Mouse (Mus musculus): ENCODE measurements around the gene Rp9. TPM values are rescaled to one million over a fixed set of nuclear protein-coding genes. Genes with fewer than 3 reads are reported as not detected.

The Rp9 gene
- polyA plus RNA-seq, 1 experiment from 2014 or later: 66.2 TPM

DNA sequence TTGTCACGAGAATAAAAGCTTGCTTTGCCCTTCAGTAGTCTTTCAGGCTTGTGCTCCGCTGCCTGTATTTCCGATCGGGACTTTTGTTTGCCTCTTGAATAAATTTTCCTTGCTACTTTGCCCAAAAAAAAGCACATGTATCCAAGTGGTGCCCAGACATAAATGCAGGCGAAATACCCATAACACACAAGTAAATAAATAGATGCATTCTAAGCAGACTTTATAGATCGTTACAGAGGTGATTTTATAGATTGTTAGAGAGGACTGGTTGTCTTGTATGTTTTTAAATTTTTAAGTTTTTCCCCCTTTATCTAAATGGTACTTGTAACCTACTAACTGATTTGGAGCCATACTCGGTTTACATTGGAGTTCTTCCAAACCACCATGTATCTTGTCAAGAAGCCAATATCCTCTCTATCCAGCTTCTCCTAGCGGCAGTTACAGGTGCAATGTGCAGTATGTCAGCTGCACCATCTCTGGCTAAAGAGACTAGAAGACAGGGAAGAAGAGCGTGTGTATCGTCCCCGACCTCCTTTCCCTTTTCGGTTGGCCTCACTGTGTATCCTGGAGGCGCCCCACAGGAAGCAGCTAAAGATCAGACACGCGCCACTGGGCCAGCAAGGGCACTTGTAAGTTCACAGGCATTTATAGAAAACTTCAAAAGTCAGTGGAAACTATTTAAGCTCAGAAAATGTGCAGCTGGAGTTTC, 39.9 kb downstream of the Rp9 start:
- Histone ChIP-seq H3K4me3 (no peak overlapping the region), H3K27ac (no peak overlapping the region; the same call in 1 of the 2 replicates), H3K36me3 (ENCODE audit: poor library complexity, severe bottlenecking) (no peaks in the 10 kb centered on the region; the same call in 1 of the 2 replicates), H3K4me1 (peaks cover 12% of the 10 kb centered on the region), H3K27me3 (no peaks in the 10 kb centered on the region), H3K4me2 (no peak overlapping the region), H3K9ac (no peak overlapping the region), H3K9me3 (replicated peaks) (no peaks in the 10 kb centered on the region)
- WGBS: 40% methylated on average over 15 of the region's 15 CpGs
- no peak for ATAC-seq

DNA sequence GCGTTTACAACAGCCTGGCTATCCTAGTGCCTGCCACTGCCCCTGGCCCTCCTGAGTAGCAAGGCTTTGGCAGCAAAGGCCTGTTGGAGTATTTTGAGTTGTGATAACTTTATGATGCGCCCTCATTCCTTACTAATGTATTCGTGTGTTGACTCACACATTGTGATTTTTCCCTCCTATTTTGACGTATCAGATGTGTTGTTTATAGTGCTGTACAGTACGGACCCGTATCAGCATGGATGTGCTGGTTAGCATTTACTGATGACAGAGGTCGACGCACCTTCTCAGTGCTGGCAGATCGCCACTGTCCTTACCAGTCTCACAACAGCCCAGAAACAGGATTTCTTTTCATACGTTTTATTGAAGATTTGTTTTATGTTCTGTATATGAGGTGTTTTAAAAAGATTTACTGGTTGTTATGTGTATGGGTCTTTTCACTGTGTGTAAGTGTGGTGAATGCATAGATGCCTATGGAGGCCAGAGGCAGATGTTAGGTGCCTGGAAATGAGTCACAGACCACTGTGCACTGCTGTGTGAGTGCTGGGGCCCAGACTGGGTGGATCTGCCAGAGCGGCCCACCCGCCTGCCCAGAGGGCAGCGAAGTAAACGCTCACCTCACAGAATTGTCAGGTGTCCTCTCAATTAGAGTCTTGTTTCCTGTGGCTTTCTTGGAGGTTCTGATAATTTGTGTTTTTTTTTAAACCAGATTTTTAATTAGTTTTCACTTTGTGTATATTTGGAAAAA, 40.7 kb downstream of the Rp9 start:
- Histone ChIP-seq H3K27ac (no peak overlapping the region), H3K9me3 (replicated peaks) (no peaks in the 10 kb centered on the region), H3K4me3 (no peak overlapping the region), H3K9ac (no peak overlapping the region), H3K27me3 (no peaks in the 10 kb centered on the region), H3K4me2 (no peak overlapping the region), H3K36me3 (ENCODE audit: poor library complexity, severe bottlenecking) (no peaks in the 10 kb centered on the region; the same call in 1 of the 2 replicates), H3K4me1 (peaks cover 12% of the 10 kb centered on the region)
- WGBS: 84% methylated on average over 14 of the region's 14 CpGs
- no peak for ATAC-seq

DNA sequence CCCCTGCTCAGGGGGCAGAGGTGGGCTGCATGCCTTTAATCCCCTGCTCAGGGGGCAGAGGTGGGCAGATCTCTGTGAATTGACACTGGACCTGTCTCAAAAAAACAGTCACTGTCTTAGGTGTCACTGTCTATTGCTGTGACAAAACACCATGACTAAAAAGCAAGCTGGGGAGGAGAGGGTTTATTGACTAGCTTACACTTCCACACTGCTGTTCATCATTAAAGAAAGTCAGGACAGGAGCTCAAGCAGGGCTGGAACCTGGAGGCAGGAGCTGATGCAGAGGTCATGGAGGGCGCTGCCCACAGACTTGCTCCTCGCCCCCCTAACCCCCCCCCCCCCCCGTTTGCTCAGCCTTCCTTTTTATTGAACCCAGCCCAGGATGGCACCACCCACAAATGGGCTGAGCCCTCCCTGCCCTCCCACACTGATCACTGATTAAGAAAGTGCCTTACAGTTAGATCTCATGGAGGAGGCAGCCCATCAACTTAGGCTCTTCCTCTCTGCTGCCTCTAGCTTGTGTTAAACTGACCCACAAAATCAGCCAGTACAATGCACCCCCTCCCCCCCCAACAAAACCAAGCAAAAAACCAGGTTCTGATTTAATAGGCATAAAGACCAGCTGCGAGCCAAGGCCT, 41.4 kb downstream of the Rp9 start:
- no peak overlapping the region for H3K27ac ChIP-seq
- no peak for ATAC-seq
- H3K4me2 ChIP-seq: no peak overlapping the region
- no peak overlapping the region for H3K9ac ChIP-seq
- H3K4me1 ChIP-seq: peaks cover 12% of the 10 kb centered on the region
- 47% methylated on average over 3 of the region's 4 CpGs for WGBS
- H3K36me3 ChIP-seq (ENCODE audit: poor library complexity, severe bottlenecking): no peaks in the 10 kb centered on the region; the same call in 1 of the 2 replicates
- no peaks in the 10 kb centered on the region for H3K27me3 ChIP-seq
- H3K9me3 ChIP-seq (replicated peaks): no peaks in the 10 kb centered on the region
- H3K4me3 ChIP-seq: no peak overlapping the region

DNA sequence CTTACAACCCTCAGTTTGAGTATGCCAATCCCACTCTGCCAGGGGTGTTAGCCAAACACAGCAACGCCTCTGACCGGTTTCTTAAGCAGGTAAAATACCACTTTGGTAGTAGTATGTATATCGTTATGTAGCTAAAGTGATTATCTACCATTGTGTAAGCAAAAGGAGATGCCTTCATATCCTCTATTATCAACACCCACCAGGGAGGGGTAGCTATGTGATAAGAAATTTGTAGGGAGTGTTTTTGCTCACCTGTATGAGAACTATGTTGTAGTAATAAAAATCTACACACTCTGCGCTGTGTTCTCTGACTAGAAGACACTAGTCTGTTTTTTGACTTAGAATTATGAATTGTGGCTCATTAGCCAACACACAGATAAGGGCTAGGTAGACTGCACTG, 44.8 kb downstream of the Rp9 start:
- Histone ChIP-seq H3K4me3 (no peak overlapping the region), H3K36me3 (ENCODE audit: poor library complexity, severe bottlenecking) (no peaks in the 10 kb centered on the region), H3K4me1 (peaks cover 7% of the 10 kb centered on the region), H3K9ac (no peak overlapping the region), H3K4me2 (no peak overlapping the region), H3K27me3 (no peaks in the 10 kb centered on the region), H3K9me3 (replicated peaks) (no peaks in the 10 kb centered on the region), H3K27ac (no peak overlapping the region)
- 94% methylated on average over 4 of the region's 4 CpGs for WGBS
- no peak for ATAC-seq

DNA sequence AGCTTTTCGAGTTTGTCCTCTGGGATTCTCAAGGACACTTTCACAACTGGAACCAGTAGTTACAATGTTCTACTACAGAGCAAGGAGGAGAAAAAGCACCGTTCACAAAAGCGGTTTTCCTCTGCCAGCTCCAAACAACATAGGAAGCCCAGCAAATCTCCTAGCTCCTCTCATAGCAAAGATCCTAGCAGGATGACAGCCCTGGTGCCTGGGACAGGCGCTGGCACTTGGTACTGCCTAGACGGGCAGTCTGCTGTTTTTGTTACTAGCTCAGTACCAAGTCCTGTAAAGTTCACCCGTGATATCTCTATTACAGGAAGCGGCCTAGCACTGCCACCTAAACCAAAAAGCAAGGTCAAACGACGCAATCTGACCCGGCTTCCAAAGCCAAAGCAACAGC, 45.3 kb downstream of the Rp9 start:
- Histone ChIP-seq H3K27me3 (no peaks in the 10 kb centered on the region), H3K4me1 (0 out of 2 replicates have a peak, but pooled peaks cover 3% of the 10 kb centered on the region), H3K27ac (no peak overlapping the region), H3K4me2 (no peak overlapping the region), H3K9me3 (replicated peaks) (no peaks in the 10 kb centered on the region), H3K9ac (no peak overlapping the region), H3K4me3 (no peak overlapping the region), H3K36me3 (ENCODE audit: poor library complexity, severe bottlenecking) (no peaks in the 10 kb centered on the region)
- WGBS: 87% methylated on average over 10 of the region's 10 CpGs
- no peak for ATAC-seq

DNA sequence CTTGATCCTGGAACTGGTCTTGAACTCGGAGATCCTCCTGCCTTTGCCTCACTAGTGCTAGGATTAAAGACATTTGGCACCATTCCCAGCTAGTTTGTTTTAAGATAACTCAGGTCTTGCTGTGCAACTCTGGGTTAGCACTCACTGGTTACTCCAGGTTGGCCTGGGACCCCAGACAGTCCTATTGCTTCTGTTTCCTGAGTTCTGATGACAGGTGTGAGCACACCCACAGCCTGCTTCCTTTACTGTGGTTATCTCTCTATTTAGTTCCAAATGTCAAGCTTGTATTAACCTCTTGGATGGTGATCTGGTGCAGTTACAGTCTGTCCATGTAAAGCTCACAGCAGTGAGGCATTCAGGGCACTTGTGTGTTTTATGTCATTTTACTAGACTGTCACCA, 46.0 kb downstream of the Rp9 start:
- 71% methylated on average over 1 of the region's 1 CpGs for WGBS
- no peaks in the 10 kb centered on the region for H3K9me3 ChIP-seq (replicated peaks)
- no peaks in the 10 kb centered on the region for H3K27me3 ChIP-seq
- H3K27ac ChIP-seq: no peak overlapping the region
- H3K4me1 ChIP-seq: no peaks in the 10 kb centered on the region
- no peak overlapping the region for H3K9ac ChIP-seq
- H3K36me3 ChIP-seq (ENCODE audit: poor library complexity, severe bottlenecking): no peaks in the 10 kb centered on the region
- no peak for ATAC-seq
- H3K4me2 ChIP-seq: no peak overlapping the region
- H3K4me3 ChIP-seq: no peak overlapping the region

DNA sequence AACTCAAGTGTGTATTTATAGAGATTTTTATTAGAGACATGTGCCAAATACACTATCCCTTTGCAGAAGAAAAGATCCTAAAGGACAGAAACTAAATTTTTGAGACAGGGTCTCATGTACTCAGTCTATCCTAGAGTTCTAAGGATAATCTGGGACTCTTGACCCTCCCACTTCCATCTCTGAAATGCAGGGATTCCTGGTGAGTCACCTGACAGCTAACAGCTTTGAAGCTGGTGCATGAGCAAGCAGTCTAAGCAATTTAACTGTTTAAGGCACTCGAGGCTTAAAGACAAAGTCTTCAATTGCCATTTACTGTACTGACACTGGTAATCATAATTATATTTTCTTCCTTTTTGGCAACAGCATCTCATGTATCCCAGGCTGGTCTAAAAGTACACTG, 47.0 kb downstream of the Rp9 start:
- no peak for ATAC-seq
- Histone ChIP-seq H3K9ac (no peak overlapping the region), H3K4me2 (no peak overlapping the region), H3K27me3 (no peaks in the 10 kb centered on the region), H3K36me3 (ENCODE audit: poor library complexity, severe bottlenecking) (no peaks in the 10 kb centered on the region), H3K4me1 (no peaks in the 10 kb centered on the region), H3K9me3 (replicated peaks) (no peaks in the 10 kb centered on the region), H3K27ac (no peak overlapping the region), H3K4me3 (no peak overlapping the region)
- 71% methylated on average over 1 of the region's 1 CpGs for WGBS

DNA sequence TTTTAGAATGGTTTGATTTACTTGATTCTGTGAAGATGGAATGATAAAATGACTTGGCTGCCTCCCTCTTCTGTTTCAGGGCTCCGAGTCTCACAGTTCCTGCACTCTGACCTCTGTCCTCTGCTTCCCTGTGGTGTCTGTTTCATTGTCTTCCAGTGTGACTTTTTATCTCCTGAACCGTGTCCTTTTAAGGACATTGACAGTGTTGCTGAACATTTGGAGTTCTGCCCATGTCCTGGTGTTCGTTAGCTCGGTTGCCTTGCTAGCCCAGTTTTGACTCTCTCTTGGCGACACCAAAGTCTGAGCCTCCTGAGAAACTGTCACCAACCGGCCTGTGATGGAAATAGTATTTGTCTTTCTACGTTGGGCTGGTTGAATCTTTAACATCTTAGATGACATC, 49.1 kb downstream of the Rp9 start:
- WGBS: 36% methylated on average over 7 of the region's 7 CpGs
- Histone ChIP-seq H3K4me1 (no peaks in the 10 kb centered on the region), H3K27me3 (no peaks in the 10 kb centered on the region), H3K4me2 (no peak overlapping the region), H3K9me3 (replicated peaks) (no peaks in the 10 kb centered on the region), H3K36me3 (ENCODE audit: poor library complexity, severe bottlenecking) (no peaks in the 10 kb centered on the region), H3K9ac (no peak overlapping the region), H3K4me3 (no peak overlapping the region), H3K27ac (no peak overlapping the region)
- ATAC-seq: no peak

DNA sequence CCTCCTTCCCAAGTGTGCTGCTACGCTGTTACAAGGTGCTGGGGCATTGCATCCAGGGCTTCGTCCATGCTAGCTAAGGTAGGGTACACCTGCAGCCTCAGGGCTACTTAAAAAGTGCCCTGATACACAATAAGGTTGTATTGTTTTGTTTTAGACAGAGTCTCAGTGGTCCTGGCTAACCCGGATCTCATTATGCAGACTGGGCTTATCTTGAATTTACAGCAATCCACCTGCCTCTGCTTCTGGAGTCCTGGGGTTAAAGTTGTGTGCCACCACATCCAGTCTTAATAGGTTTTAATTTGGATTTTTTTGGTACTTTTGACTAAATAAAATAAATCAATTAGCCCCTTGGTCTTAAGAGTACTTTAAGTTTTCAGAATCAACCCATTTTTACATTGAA, 49.7 kb downstream of the Rp9 start:
- Histone ChIP-seq H3K4me3 (no peak overlapping the region), H3K36me3 (ENCODE audit: poor library complexity, severe bottlenecking) (no peaks in the 10 kb centered on the region), H3K9ac (no peak overlapping the region), H3K27ac (no peak overlapping the region), H3K9me3 (replicated peaks) (no peaks in the 10 kb centered on the region), H3K4me1 (no peaks in the 10 kb centered on the region), H3K27me3 (no peaks in the 10 kb centered on the region), H3K4me2 (no peak overlapping the region)
- ATAC-seq: no peak
- WGBS: 76% methylated on average over 3 of the region's 3 CpGs

DNA sequence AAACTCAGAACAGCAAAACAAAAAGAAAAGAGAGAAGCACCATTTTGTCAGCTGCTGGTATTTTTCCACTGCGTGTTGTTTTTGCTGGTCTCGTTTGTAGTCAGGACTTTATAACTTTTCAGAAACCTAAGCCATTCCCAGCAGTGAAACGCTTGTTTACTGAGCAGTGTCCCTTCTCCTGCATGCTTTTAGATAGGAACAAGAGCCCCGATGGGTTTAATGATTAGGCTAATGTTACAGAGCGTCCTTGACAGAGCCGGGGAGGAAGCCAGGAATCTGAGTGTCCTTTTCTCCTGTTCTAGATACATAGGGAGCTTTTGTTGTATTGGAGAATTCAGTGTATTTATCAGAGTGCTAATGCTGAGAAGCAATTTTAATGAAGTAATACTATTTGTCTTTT, 52.0 kb downstream of the Rp9 start:
- no peaks in the 10 kb centered on the region for H3K36me3 ChIP-seq (ENCODE audit: poor library complexity, severe bottlenecking)
- no peaks in the 10 kb centered on the region; the same call in 1 of the 2 replicates for H3K4me1 ChIP-seq
- H3K4me3 ChIP-seq: no peak overlapping the region
- H3K27ac ChIP-seq: no peak overlapping the region
- H3K27me3 ChIP-seq: no peaks in the 10 kb centered on the region
- no peak overlapping the region for H3K4me2 ChIP-seq
- WGBS: 50% methylated on average over 6 of the region's 6 CpGs
- ATAC-seq: no peak
- no peaks in the 10 kb centered on the region for H3K9me3 ChIP-seq (replicated peaks)
- no peak overlapping the region for H3K9ac ChIP-seq

DNA sequence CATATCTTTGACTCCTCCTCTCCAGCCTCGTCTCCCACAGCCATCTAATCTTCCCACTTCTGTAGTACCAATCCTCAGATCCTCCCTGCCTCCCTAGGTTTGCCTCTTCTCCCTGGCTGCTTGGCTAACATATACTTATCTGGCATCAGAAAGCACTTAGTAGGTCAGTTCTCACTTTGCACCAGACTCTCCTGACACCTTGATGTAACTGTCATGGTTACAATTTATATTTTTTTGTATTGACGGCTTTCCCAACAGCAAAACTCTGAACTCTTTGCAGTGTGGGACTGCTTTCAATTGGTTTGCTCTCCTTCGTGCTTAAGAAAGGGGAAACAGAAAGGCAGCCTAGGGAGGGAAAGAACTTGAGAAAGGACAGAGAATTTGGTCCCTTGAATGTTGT, 53.4 kb downstream of the Rp9 start:
- H3K4me2 ChIP-seq: no peak overlapping the region
- WGBS: 77% methylated on average over 3 of the region's 3 CpGs
- ATAC-seq: no peak
- H3K9ac ChIP-seq: no peak overlapping the region
- no peaks in the 10 kb centered on the region for H3K36me3 ChIP-seq (ENCODE audit: poor library complexity, severe bottlenecking)
- H3K4me1 ChIP-seq: no peaks in the 10 kb centered on the region; the same call in 1 of the 2 replicates
- no peaks in the 10 kb centered on the region for H3K9me3 ChIP-seq (replicated peaks)
- no peak overlapping the region for H3K4me3 ChIP-seq
- no peaks in the 10 kb centered on the region for H3K27me3 ChIP-seq
- H3K27ac ChIP-seq: no peak overlapping the region

Measured in forebrain, embryonic 13.5 days (tissue).